Mouse (Mus musculus) ovary, postnatal 10 days (tissue): ENCODE data around the gene Plcd3.
A peak's percentile ranks its signal among the peaks of the same experiment; 100 is the strongest.

ENCODE experiments used
- DNase-seq: peaks from one replicate; pipeline ENCODE4 v3.0.0; 2022; ENCODE audit warnings: low spot score

Gene Plcd3

DNA sequence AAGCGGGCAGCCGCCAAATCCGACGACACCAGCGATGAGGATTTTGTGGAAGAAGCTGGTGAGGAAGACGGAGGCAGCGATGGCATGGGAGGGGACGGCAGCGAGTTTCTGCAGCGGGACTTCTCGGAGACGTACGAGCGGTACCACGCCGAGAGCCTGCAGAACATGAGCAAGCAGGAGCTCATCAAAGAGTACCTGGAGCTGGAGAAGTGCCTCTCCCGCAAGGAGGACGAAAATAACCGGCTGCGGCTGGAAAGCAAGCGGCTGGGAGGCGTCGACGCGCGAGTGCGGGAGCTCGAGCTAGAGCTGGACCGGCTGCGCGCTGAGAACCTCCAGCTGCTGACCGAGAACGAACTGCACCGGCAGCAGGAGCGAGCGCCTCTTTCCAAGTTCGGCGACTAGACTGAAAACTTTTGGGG, 16.1 kb upstream of the Plcd3 start:
- DNase-seq = no peak

- peak; percentile 69 for DNase-seq
These were observed 15.6 kb upstream of the Plcd3 start for GRCm38 (mm10) chr11:103116959-103117590.

GRCm38 (mm10) chr11:103116008-103116818, 14.8 kb upstream of the Plcd3 start, which contains the start of gene Hexim1:
Gene Hexim1 (plus strand): TSS chr11:103116231.
- peak; percentile 99 for DNase-seq

DNA sequence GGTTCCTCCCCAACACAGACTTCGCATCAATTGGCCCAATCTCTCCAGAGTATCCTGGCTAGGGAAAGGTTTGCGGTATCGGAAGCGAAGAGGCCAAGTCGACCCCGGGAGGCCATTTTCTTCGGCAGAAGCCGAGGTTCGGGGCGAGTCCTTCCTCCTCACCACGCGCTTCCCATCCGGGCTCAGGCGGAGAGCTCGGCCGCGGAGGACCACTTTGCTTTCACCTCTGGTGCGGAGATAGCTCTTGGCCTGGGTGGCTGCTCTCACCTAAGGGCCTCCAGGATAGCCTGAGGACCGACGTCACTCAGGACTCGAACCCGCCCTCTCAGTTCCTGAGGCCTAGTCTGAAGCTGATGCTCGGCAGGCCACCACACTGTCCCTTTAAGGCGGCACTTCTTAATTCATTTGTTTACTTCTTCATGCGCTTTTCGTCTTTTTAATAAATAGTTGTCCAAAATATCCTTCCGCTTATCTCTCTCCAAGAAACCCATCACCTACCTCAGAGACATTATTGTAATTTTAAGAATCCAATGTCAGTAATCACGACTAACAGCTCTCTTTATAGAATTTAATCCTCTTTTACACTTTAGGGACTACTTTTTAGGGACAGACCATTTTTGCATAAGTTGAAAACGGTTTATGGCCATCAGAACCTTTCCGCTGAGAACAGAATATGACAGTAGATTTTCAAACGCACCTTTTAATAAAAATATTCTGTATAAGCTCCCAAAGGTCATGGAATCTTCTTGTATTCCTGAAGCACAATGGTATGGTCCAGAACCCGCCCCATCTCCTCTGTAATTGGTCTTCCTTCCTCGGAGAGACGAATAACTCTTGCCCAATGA, 13.9 kb upstream of the Plcd3 start:
- DNase-seq = peak; percentile 68

GRCm38 (mm10) chr11:103114270-103114943, 12.9 kb upstream of the Plcd3 start:
- DNase-seq = no peak

DNA sequence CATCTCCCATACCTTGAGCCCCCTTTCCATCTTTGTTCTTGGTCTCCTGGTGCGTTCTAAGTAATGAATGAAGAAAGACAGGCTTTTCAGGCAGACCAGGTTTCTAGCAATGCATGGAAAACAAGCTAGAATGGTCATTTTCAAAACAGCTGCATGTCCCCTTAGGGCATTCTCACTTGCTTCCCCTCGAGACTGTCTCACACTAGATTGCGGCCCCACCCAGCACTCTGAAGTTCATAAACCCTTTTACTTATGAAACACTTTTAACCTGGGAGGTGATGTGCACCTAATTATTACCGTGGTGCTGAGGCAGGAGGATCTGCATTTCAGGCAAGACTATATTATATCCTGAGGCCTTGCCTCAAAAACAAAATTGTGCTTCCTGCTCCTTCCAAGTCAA, 12.3 kb upstream of the Plcd3 start:
- DNase-seq = no peak

- no peak for DNase-seq
These were observed 11.5 kb upstream of the Plcd3 start for GRCm38 (mm10) chr11:103113005-103113404.

DNA sequence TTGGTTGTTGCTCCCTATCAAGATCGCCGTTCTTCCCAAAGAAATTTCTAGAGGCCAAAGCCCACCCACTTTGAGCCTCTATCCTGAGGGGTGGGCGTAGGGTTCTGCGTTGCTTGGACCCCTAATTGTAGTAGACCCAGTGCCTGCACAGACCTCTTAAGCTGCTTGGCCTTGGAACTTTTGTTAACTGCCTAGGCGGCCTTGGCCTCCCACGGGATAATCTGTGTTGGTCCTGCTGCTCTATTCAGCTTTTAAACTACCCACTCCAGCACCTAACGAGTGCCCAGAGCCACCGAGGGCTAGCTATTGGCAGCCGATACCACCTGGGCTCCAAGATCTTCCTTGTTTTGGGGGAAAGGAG, 11.1 kb upstream of the Plcd3 start:
- no peak for DNase-seq

DNA sequence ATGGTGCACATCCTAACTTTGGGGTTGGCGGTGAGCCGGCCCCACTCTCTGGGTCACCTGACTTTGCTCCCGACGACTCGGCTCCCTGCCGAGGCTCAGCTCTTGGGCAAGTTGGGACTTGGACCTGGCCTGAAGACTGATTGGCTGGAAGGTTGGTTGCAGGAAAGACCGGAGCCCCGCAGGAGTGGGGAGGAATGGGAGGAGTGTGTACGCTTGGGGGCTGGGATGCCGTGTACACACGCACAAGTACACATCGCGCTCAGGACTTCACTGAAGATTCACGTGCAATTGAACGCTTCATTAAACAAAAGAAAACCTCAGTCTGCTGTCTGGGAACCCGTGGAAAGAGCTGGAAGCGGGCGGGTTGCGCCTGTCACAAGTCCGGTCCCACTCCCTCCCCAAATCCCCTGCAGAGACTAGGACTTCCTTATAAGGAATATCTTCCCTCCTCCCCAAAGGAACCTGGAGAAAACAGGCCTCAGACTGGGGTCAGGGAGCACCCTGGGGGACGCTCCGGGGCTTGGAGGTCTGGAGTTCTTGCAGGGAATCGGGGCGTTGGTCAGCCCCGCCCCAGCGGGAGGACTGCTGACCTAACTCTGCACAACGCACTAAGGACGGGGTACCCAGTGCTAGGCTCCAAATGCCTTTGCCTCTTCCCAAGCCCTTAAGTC, 10.6 kb upstream of the Plcd3 start:
- DNase-seq = peak; percentile 53

DNA sequence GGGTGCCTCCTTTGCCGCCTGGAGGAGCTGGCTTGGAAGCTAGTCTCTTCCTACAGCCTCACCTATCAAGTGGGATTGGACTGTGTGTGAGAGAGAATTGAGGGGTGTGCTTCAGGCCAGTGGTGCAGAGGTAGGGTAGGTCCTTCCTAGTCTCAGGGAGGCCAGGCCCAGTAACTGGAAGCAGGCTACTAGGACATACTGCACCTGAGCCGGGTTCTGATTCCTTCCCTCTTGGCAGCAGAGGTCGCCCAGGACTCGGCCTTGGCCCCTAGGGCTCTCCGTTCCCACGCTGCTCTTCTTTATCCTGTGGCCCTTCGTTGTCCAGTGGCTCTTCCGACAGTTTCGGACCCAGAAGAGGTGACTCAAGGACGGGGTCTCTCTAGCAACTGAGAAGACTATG, 9.8 kb upstream of the Plcd3 start:
- no peak for DNase-seq

DNA sequence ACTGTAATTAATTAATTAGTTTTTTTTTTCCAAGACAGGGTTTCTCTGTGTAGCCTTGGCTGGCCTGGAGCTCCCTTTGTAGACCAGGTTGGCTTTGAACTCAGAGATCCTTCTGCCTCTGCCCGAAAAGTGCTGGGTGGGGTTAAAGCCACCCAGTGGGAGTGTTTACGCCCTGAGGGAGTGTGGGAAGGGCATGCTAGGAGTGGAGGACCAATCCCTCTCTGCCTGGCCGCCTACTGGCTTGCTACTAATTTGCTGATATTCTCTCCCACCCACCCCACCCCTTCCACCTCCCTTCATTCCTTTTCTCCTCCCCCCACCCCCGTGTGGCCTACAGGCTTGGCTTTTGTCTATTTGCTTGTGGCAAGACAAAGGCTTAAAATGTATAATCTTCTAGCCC, 4.9 kb upstream of the Plcd3 start:
- DNase-seq = no peak

DNA sequence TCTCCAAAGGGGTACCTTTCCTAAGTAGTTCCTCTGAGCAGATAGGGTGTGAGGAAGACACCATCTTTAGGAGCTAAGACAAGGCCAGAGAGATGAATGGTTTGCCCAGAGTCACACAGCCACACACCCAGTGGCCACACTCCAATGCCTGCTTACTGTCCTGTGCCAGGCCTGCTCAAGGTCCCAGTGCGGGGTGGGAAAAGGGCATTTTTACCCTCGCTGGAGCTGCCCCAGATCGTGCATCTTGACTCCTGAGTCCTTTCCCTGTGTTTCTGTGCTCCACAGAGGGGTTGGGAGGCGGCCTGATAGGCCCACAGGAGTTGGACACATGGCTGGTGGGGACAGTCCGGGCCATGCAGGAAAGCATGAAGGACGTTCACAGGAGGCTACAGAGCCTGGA, 4.4 kb upstream of the Plcd3 start:
- DNase-seq = no peak

DNA sequence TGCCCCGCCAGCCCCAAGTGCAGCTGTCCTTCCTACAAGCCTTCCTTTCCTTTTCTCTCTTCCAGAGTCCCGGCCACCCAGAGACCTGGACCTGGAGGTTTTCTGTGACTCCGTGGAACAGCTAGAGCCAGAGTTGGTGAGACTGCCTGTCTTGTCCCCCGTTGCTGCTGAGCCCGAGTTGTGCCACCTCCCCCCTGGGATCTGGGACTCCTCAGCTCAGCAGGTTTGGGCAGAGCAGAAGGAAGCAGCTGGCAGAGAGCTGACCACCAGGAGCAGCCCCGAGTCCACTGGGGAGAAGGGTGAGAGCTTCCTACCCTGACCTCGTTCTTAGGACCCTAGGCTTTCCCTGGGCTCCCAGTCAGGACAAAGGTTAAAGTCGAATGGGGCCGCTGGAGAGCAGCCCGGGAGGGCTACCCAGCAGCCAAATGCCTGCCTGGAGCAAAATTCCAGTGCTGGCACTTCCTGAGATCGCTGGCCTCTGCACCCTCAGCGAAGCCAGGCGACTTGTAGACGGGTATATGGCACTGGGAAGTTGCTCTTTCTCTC, 3.8 kb upstream of the Plcd3 start:
- no peak for DNase-seq

- no peak for DNase-seq
These were observed 3.0 kb upstream of the Plcd3 start for GRCm38 (mm10) chr11:103104469-103104868.

DNA sequence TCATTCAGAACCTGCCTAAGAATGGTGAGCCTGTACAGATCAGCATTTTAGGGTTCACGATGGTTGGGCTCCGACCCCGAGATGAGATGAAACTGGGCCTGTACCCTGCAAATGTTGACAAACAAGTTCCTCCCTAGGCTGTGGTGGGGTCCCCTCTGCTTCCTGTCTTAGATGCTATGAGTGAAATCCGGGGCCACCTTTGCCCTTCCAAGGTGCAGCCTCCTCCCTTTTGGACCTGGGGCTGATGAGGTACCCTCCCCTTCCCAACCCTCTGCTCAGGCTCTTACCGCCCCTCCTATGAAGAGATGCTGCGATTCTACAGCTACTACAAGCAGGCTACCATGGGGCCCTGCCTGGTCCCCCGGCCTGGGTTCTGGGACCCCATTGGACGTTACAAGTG, 2.2 kb upstream of the Plcd3 start:
- DNase-seq = no peak

DNA sequence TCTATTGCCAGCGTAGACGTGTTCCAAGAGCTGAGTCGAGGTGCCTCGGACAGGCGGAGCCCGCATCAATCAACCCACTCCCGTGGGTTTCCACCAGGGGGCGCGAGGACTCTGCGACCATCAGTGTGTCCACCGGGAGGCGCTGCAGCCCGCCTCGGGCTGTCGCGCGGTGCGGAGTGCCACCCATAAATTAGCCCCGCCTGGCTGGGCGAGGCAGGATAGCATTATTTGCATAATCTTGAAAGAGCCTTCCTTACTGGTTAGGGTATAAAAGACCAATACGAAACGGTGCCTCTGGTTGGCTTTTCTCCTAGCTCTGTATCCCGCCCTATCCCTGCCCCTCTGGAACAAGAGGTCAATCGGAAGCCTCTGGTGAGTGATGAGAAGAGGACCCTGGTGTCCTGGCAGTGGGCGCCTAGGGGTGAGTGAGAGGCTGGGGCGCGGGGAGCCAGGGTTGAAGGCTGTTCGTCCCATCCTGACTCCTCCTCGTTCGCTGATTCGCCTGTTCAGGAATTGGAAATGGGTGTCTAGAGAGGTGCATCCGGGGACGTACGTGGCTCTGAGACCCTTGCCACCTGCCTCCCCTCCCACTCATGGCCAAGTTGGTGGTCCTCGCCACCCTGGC, 1.4 kb upstream of the Plcd3 start:
- DNase-seq = peak; percentile 99

GRCm38 (mm10) chr11:103101866-103102501, 526 bp upstream of the Plcd3 start:
- DNase-seq = no peak

DNA sequence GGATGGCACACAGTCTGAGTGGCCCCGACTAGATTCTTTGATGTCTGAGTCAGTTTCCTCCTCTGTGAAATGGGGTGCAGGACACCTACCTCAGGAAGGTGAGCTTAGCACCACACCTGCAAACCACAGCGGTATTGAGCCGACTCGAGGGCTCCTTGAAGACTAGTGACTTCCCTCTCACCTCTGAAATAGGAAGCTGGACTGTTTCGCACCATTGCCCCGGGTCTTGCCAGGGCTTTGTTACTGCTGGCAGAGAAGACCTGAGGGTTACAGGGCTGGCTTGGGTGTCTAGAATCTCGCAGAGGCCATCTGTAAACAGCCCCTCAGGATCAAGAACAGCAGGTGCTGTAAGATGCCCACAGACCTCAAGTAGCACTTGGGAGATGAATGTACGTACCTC, 1.1 kb downstream of the Plcd3 start:
- no peak for DNase-seq

GRCm38 (mm10) chr11:103099352-103099940, 2.0 kb downstream of the Plcd3 start:
- DNase-seq = no peak
